Mouse (Mus musculus): ENCODE measurements around the gene Yaf2. TPM values are rescaled to one million over a fixed set of nuclear protein-coding genes. Genes with fewer than 3 reads are reported as not detected.
"Not testable (repeated sequence)": the region's sequence is repeated elsewhere in the genome, so short reads cannot be mapped to it uniquely, and the experiment has no call there.

The Yaf2 gene
- total RNA-seq, 2 experiments from 2014 or later: 90.2 to 92.9 TPM

DNA sequence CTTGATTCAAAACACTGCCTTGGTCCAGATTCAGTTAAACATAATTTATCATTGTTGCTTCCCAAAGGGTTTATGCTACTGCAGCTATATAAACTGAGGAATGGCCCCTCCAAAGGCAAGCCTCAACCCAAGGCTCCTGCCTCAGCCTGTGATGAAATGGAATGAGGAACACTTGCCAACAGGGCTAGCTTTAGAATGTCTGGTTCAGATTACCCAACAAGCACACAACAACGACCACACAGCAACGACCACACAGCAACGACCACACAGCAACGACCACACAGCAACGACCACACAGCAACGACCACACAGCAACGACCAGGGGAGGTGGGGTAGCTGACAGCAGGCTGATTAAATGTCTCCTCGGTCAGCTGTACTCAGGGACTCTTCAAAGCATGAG, 76.8 kb downstream of the Yaf2 start:
- DNase-seq (ENCODE audit: extremely low spot score in 1 of 2, low spot score in 1 of 2): no peak

DNA sequence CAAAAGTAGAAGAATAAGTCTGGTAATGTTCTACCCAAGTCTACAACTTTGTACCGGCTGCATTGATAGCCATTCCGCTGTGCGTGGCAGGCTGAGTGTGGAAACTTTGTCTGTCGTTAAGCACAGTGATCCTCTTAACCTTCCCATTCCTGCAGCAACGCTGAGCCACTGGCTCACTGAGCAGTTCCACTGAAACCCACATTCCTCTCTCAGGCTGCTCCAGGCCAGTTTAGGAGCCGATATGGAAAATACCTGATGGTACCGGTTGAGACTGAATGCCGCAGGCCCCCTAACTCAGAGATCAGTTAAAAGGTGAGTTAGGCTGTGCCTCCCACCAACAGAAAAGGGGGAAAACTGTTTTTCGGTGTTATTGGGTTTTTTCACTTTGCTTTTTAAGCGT, 81.4 kb downstream of the Yaf2 start:
- DNase-seq (ENCODE audit: extremely low spot score in 1 of 2, low spot score in 1 of 2): no peak

GRCm38 (mm10) chr15:93253172-93253571, 83.6 kb downstream of the Yaf2 start:
- DNase-seq (ENCODE audit: extremely low spot score in 1 of 2, low spot score in 1 of 2): no peak

- no peak for DNase-seq (ENCODE audit: extremely low spot score in 1 of 2, low spot score in 1 of 2)
These were observed 84.3 kb downstream of the Yaf2 start for GRCm38 (mm10) chr15:93252396-93252795.

DNA sequence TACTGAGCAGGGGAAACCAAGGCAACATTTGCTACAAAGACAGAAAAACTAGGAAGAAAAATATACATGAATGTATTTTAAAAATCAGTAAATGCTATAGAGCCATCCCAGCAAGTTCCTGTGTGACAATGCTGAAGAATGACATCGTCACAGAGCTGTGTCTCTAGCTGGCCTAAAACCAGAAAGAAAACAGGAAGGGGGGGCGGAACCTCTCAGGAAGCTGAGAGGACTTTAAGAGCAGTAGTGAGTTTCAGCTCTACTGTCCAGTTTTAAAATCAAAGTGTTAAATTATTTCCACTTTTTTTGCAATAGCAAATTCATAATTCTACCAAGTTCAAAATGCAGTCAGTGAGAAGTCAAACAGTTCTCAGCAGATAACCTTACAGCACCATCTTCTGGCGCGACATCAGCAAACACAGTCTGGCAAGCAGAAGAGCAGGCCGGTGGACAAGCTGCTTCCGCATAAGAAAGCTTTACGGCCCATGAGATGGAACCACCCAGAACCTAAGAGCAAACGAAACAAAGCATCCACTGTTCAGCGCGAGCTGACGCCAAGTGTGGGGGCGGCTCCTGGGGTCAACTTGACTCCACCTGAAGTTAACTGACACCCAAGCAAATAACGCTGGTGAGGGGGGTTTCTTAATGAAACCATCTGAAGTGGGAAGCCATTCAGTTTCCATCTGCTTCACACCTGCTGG, 85.0 kb downstream of the Yaf2 start:
- DNase-seq (ENCODE audit: extremely low spot score in 1 of 2, low spot score in 1 of 2): no peak

DNA sequence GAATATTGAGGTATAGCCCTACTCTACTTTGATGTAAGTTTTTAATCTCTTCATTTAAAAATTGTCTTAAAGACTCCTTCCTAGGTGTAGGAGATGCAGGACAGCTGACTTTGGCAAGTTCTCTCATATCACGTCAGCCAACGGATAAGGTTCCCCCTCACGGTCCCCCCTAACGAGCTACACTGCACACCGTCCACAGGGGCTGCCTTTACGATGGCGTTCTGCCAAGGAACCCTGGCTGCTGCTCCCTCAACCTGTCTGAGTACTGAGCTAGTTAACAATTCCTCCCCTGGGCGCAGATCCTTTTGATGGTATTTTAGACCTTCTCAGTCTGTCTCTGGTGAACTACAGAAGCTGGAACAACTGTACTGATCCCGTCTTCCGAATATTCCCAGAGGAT, 93.5 kb downstream of the Yaf2 start:
- DNase-seq (ENCODE audit: extremely low spot score in 1 of 2, low spot score in 1 of 2): no peak

- DNase-seq (ENCODE audit: extremely low spot score in 1 of 2, low spot score in 1 of 2): not testable (repeated sequence)
These were observed 100.3 kb downstream of the Yaf2 start for GRCm38 (mm10) chr15:93236456-93236855.

Other genes with a start within 250 kb of the Yaf2 start
- 10 to 100 TPM in 1 of 2 experiments, 1 to 10 TPM in 1; 8.2 to 10.6 TPM for gene Gxylt1, start 61.8 kb downstream of the Yaf2 start, total RNA-seq (2021)
- 10 to 100 TPM; 66.8 to 86.0 TPM for gene Zcrb1, start 61.4 kb upstream of the Yaf2 start, total RNA-seq (2021)
- 10 to 100 TPM; 41.6 to 42.4 TPM for gene Pphln1, start 61.4 kb upstream of the Yaf2 start, total RNA-seq (2021)

Data from layer of hippocampus, postnatal 25 days (tissue).